Mouse (Mus musculus) hindbrain, embryonic 10.5 days (tissue): ENCODE data around the gene She. TPM values are rescaled to one million over a fixed set of nuclear protein-coding genes. Genes with fewer than 3 reads are reported as not detected.

Experiments used
- DNase-seq: peaks from one replicate; pipeline ENCODE4 v3.0.0-alpha.2; 2017; ENCODE audit warnings: low spot score
- H3K27ac ChIP-seq: fragments of 300-500 bp; sonication (generic); 2 replicates; pipeline ENCODE4 v1.5.1; 2016; ENCODE audit warnings: mild to moderate bottlenecking, moderate library complexity
- H3K27me3 ChIP-seq: fragments of 300-500 bp; sonication (generic); 2 replicates; pipeline ENCODE4 v1.6.1; 2016; ENCODE audit warnings: mild to moderate bottlenecking; ENCODE audit not compliant: poor library complexity, insufficient read depth, severe bottlenecking
- H3K36me3 ChIP-seq: fragments of 300-500 bp; sonication (generic); 2 replicates; pipeline ENCODE4 v1.6.1; 2016; ENCODE audit warnings: mild to moderate bottlenecking, moderate library complexity
- H3K4me1 ChIP-seq: fragments of 300-500 bp; sonication (generic); replicated peaks from 2 replicates; pipeline ENCODE4 v1.6.1; 2016; ENCODE audit warnings: mild to moderate bottlenecking
- H3K4me3 ChIP-seq: fragments of 300-500 bp; sonication (generic); 2 replicates; pipeline ENCODE4 v1.5.1; 2016; ENCODE audit warnings: mild to moderate bottlenecking, moderate library complexity
- H3K9me3 ChIP-seq: fragments of 300-500 bp; sonication (generic); 2 replicates; pipeline ENCODE4 v1.6.1; 2016; ENCODE audit warnings: mild to moderate bottlenecking, moderate library complexity
- WGBS: fragments of 180-500 bp; shearing (Covaris S2); methylation state at CpG from one replicate; pipeline ENCODE4 v1.1.7; 2016; 5-methylcytosine and 5-hydroxymethylcytosine counted together
- polyA plus RNA-seq: library from polyadenylated mRNA; unstranded; fragments of >200 nt; fragmentation: Nextera tagmentation; extraction: Ambion mirVana; gene quantifications from 2 replicates; pipeline ENCODE4 v1.2.1, GENCODE M21; 2016

She gene
- polyA plus RNA-seq, 1 experiment from 2014 or later, result 2.3 TPM

DNA sequence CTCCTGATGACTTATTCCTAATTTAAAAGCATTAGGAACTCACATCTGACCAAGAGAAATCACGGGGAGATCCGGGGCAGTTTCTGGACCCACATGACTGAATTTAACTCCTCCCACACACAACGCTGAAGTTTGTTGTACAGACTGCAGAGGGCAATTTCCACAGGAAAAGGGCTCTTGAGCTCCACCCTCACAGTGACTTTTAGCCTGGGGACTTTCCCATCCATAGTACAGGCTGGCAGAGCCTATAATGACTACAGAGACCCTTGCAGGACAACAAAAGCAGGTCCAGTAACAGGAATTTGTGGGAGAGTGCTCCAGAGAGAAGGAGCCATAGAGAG lies 29.7 kb upstream of the She start:
- H3K9me3 ChIP-seq, result no peaks in the 10 kb centered on the region
- H3K4me3 ChIP-seq, result no peak overlapping the region
- WGBS, result 44% methylated on average over 3 of the region's 3 CpGs

DNA sequence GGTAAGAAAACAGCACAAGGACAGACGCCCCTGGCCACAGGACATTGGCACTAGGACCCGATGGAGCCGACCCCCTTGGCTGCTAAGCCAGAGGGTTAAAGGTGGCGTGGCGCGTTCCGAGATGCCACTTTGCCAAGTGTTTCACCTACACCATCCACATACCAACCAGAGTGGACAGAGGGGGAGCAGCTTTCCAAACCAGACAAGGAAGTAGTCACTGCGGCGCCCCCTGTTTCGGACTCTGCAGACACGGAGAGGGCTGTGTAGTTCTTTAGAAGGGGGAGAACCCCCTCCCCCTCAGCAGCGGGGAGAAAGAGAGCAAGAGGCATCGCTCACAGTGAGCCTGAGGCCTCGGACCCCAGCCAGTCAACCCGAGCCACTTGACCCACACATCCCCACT lies 28.3 kb upstream of the She start:
- H3K27ac ChIP-seq, result no peak overlapping the region
- H3K36me3 ChIP-seq, result no peaks in the 10 kb centered on the region
- DNase-seq, result no peak
- H3K27me3 ChIP-seq, result no peaks in the 10 kb centered on the region
- no peak overlapping the region for H3K4me3 ChIP-seq
- H3K4me1 ChIP-seq, result peaks cover 6% of the 10 kb centered on the region
- H3K9me3 ChIP-seq, result no peaks in the 10 kb centered on the region
- 59% methylated on average over 15 of the region's 15 CpGs for WGBS

More for the DNA sequence above, 29.7 kb upstream of the She start:
- no peak for DNase-seq
- H3K4me1 ChIP-seq, result peaks cover 6% of the 10 kb centered on the region
- H3K36me3 ChIP-seq, result no peaks in the 10 kb centered on the region
- no peak overlapping the region for H3K27ac ChIP-seq
- no peaks in the 10 kb centered on the region for H3K27me3 ChIP-seq

DNA sequence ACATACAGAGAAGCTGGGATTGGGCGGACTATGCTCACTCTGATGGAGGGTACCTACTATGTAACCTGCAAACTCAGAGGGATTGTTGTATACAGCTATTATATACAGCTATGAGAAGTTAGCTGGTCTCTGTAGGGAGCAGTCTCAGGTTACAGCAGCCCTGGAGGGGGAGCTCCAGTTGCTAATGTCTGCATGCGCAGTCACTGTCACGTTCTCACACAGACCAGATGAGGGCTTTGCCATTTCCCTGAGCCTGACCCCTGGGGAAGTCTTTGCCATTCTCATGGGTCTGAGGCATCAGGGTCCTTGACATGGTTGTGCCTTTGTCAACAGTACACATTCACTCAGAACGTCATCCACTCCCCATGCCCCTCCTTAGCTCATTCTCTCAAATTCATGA lies 26.0 kb upstream of the She start:
- no peaks in the 10 kb centered on the region for H3K4me1 ChIP-seq
- no peak for DNase-seq
- H3K27ac ChIP-seq, result no peak overlapping the region
- no peaks in the 10 kb centered on the region for H3K36me3 ChIP-seq
- H3K27me3 ChIP-seq, result no peaks in the 10 kb centered on the region
- no peaks in the 10 kb centered on the region for H3K9me3 ChIP-seq
- WGBS, result 63% methylated on average over 4 of the region's 4 CpGs
- H3K4me3 ChIP-seq, result no peak overlapping the region

DNA sequence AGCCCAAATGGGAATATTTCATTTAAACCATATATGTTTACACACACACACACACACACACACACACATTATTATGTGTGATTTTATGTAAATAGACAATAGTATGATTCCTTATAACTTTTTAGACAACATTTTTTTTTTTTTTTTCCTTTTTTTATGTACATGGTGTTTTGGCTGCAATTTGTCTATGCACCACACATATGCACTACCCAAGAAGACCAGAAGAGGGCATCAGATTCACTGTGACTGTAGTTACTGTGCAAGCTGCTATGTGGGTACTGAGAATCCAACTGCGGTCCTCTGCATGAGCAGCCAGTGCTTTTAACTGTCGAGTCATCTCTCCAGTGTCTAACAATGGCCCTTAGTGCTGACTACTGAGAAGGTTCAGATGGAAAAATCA lies 24.4 kb upstream of the She start:
- no peak overlapping the region for H3K27ac ChIP-seq
- DNase-seq, result no peak
- H3K27me3 ChIP-seq, result no peaks in the 10 kb centered on the region
- H3K9me3 ChIP-seq, result no peaks in the 10 kb centered on the region
- WGBS, result 88% methylated on average over 2 of the region's 2 CpGs
- H3K36me3 ChIP-seq, result no peaks in the 10 kb centered on the region
- no peaks in the 10 kb centered on the region for H3K4me1 ChIP-seq
- no peak overlapping the region for H3K4me3 ChIP-seq

DNA sequence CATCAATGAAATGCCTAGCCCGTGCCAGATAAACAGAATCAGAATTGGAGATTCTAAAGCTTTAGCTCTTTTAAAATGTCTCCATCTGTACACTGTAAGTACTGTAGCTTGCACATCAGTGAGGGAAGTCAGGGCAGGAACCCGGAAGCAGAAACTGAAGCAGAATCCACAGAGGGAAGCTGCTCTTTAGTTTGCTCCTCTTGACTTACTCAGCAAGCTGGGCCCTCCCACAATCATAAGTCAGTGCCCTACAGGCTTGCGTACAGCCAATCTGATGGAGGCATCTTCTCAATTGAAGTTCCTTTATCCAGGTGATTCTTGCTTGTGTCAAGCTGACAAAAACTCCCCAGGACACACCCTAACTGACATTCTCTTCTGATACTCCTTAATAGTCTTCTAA lies 24.0 kb upstream of the She start:
- 88% methylated on average over 3 of the region's 3 CpGs for WGBS
- no peak overlapping the region for H3K4me3 ChIP-seq
- DNase-seq, result no peak
- H3K27ac ChIP-seq, result no peak overlapping the region
- no peaks in the 10 kb centered on the region for H3K27me3 ChIP-seq
- no peaks in the 10 kb centered on the region for H3K36me3 ChIP-seq
- H3K4me1 ChIP-seq, result no peaks in the 10 kb centered on the region
- H3K9me3 ChIP-seq, result no peaks in the 10 kb centered on the region

DNA sequence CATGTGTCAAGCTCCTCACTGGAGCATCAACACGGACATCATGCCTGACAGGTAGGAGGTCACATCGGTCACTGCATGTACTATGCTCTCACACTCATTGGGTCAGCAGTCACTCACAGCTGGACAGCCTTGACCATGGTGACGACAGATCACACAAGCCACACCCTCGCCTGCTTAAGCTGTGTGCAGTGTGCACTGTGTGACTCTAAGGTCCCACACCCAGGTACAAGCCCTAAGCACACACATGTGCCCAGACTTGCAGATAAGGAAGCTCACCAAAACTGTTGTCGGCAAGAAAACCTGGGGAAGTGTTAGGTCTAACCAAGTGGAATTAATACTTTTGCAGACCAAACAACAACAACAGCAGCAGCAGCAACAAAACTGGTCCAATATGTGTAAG lies 23.3 kb upstream of the She start:
- H3K4me1 ChIP-seq, result no peaks in the 10 kb centered on the region
- H3K27ac ChIP-seq, result no peak overlapping the region
- WGBS, result 84% methylated on average over 5 of the region's 5 CpGs
- no peaks in the 10 kb centered on the region for H3K36me3 ChIP-seq
- no peaks in the 10 kb centered on the region for H3K27me3 ChIP-seq
- H3K9me3 ChIP-seq, result no peaks in the 10 kb centered on the region
- no peak for DNase-seq
- no peak overlapping the region for H3K4me3 ChIP-seq

DNA sequence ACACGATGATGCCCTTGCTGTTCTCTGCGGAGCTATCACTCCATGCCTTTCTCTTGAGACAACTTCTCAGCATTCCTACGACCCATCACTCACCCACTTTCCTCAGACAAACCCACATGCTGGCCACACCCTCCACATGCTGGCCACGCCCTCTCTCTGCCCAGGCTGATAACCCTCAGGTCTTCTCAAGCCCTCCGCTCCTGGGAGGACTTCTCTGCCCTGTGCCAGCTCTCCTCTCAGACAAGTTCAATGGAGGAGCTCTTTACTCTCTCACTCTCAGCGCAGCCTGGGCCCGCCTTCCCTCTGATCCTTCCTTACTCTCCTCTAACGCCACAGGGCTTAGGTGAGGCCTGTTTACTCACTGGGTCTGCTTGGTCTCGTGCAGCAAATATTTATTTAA lies 22.5 kb upstream of the She start:
- 56% methylated on average over 9 of the region's 9 CpGs for WGBS
- Histone ChIP-seq H3K9me3 (no peaks in the 10 kb centered on the region), H3K4me1 (no peaks in the 10 kb centered on the region), H3K27ac (no peak overlapping the region), H3K4me3 (no peak overlapping the region), H3K27me3 (no peaks in the 10 kb centered on the region), H3K36me3 (no peaks in the 10 kb centered on the region)
- no peak for DNase-seq

DNA sequence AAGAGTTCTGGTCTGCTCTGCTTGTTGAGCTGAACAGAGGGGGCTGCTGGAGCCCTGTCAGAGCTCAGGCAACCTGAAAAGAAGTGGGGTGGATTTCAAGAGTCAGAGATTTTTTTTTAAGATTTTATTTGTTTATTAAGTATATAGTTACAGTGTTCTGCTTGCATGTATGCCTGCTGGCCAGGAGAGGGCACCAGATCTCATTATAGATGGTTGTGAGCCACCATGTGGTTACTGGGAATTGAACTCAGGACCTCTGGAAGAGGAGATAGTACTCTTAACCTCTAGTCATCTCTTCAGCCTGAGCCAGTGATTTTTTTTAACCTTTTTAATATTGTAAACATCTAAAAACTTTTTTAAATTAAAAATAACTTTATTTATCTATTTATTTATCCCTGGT lies 20.3 kb upstream of the She start:
- Histone ChIP-seq H3K27ac (no peak overlapping the region), H3K36me3 (no peaks in the 10 kb centered on the region), H3K4me1 (no peaks in the 10 kb centered on the region), H3K4me3 (no peak overlapping the region), H3K27me3 (no peaks in the 10 kb centered on the region), H3K9me3 (no peaks in the 10 kb centered on the region)
- no peak for DNase-seq

DNA sequence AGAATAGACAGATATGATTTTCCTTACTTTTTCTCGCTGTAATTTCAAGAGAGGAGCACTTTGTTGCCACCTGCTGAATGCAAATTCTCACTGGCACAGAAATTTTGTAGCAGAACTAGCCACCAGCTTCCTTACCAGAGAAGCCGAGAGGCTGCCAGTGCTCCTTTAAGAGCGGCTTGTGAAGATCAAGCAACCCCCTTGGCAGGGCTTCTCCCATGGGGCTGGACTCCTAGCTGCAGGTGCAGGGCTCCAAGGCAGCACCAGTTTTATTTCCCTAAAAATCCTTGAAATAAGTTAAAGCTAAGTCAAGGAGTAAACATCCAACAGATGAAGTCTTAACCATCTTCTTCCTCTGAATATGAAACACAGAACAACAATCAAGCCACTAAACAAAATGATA lies 19.0 kb upstream of the She start:
- no peaks in the 10 kb centered on the region for H3K4me1 ChIP-seq
- no peak for DNase-seq
- no peak overlapping the region for H3K4me3 ChIP-seq
- H3K27ac ChIP-seq, result no peak overlapping the region
- H3K36me3 ChIP-seq, result no peaks in the 10 kb centered on the region
- WGBS, result 74% methylated on average over 3 of the region's 3 CpGs
- no peaks in the 10 kb centered on the region for H3K9me3 ChIP-seq
- H3K27me3 ChIP-seq, result no peaks in the 10 kb centered on the region

DNA sequence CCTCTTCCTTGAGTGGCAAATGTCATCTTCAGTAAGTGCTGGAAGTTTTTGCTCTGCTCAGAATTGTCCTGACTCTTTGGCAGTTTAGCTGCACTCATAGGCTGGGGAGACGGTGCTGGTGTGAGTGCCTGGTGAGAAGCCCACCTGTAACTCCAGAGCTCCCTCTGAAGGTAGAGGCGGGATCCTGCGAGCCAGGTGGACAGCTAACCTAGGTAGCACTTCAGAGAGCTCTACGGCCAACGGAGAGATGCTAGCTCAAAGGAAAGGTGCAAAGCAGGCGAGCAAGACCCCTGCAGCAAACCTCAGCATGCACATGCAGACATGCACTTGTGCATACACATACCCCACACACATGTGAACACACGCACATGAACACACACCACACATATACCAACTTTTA lies 17.1 kb upstream of the She start:
- no peak for DNase-seq
- no peaks in the 10 kb centered on the region for H3K9me3 ChIP-seq
- H3K4me1 ChIP-seq, result no peaks in the 10 kb centered on the region
- H3K27ac ChIP-seq, result no peak overlapping the region
- no peak overlapping the region for H3K4me3 ChIP-seq
- H3K27me3 ChIP-seq, result no peaks in the 10 kb centered on the region
- H3K36me3 ChIP-seq, result no peaks in the 10 kb centered on the region
- WGBS, result 77% methylated on average over 7 of the region's 7 CpGs

DNA sequence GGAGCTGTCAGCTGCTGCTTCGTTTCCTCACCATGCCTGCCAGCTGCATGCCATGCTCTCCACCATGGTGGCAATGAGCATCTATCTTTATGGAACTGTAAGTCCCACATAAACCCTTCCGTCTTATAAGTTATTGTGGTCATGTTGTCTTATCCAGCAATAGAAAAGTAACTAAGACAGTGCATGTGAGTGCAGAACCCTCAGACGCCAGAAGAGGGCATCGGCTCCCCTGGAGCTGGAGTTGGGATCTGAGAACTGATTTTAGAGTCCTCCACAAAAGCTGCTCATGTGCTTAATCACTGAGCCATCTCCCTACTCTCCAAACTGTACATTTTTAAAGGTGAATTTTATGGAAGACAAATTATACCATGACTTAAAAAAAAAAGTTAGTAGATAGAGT lies 14.1 kb upstream of the She start:
- 65% methylated on average over 4 of the region's 4 CpGs for WGBS
- no peak overlapping the region for H3K4me3 ChIP-seq
- no peak overlapping the region for H3K27ac ChIP-seq
- no peaks in the 10 kb centered on the region for H3K27me3 ChIP-seq
- H3K9me3 ChIP-seq, result no peaks in the 10 kb centered on the region
- H3K4me1 ChIP-seq, result no peaks in the 10 kb centered on the region
- no peak for DNase-seq
- H3K36me3 ChIP-seq, result no peaks in the 10 kb centered on the region

DNA sequence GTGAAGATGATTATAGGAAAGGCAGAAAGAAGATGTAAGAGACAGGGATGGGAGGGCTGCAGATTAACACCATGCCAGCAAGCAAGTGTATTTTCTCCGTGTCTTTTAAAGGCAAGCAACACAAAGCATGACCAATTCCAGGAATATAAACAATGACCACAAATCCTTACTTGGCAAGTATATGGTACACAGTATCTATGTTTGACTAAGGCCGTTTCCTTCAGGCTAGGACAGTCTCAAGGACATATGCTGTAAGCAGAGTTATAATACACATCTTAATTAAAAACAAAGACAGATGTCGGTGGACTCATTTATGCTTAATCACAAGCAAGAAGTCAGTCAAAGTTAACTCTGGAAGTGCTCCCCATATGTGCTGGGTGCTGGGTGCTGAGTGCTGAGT lies 12.6 kb upstream of the She start:
- no peak for DNase-seq
- no peaks in the 10 kb centered on the region for H3K9me3 ChIP-seq
- WGBS, result 84% methylated on average over 3 of the region's 3 CpGs
- no peaks in the 10 kb centered on the region for H3K27me3 ChIP-seq
- no peaks in the 10 kb centered on the region for H3K4me1 ChIP-seq
- H3K36me3 ChIP-seq, result no peaks in the 10 kb centered on the region
- no peak overlapping the region for H3K27ac ChIP-seq
- no peak overlapping the region for H3K4me3 ChIP-seq

DNA sequence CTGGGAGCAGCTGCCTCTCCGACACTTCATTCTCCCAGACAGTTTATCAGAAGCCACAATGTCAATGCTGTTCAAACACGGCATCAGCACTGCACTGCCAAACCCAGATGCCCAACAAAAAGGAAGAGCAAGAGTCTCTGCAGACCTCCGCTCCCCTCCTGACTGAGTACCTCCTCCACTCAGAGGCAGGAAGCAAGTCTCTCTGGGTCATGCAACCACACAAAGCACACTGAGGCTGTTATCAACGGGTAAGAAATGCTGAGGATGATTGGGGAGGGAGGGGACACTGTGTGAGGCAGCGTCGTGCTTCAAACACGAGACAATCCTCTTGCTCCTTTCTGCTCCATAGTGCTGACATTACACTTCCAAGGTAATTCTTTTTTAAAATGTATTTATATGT lies 11.3 kb upstream of the She start:
- Histone ChIP-seq H3K4me3 (no peak overlapping the region), H3K9me3 (no peaks in the 10 kb centered on the region), H3K36me3 (no peaks in the 10 kb centered on the region), H3K27ac (no peak overlapping the region), H3K27me3 (no peaks in the 10 kb centered on the region), H3K4me1 (no peaks in the 10 kb centered on the region)
- no peak for DNase-seq
- 72% methylated on average over 7 of the region's 7 CpGs for WGBS

DNA sequence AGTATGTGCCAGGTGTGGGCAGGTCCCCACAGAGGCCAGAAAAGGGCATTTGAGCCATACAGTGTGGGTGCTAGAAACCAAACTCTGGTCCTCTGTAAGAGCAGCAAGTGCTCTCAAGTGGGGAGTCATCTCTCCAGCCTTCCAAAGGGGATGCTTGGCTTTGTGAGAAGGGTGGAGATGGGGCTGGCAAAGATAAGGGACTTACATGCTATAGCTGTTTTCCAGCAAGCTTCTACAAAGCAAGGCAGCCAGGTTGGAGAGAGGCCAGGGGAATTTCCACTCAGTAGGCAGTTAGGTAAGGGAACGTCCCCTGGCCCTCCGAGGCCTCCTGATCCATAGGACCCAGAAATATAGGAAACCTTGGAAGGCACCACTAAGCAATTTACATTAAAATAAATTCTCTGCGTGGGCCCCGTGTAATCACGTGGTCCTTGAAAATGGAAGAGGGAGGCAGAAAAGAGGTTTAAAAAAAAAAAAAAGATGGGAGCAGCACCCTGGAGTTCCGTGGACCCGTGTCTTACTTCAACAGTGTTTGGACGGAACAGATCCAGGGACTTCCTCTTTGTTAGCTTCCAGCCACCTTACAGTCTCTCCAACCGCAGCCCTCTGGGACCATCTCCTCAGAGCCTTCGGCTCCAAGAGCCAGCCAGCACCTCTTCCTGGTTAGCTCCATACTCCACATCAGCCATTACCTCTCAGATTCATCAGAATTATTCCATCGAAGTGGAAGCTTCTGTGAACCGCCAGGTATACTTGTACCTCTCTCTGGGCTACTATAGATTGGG lies 10.7 kb upstream of the She start:
- H3K27ac ChIP-seq, result no peak overlapping the region
- no peak overlapping the region for H3K4me3 ChIP-seq
- H3K36me3 ChIP-seq, result no peaks in the 10 kb centered on the region
- no peaks in the 10 kb centered on the region for H3K27me3 ChIP-seq
- H3K4me1 ChIP-seq, result no peaks in the 10 kb centered on the region
- 87% methylated on average over 12 of the region's 12 CpGs for WGBS
- H3K9me3 ChIP-seq, result no peaks in the 10 kb centered on the region
- no peak for DNase-seq
